Mouse (Mus musculus) heart, embryonic 14.5 days (tissue): ENCODE measurements around the gene Il17re. TPM values are rescaled to one million over a fixed set of nuclear protein-coding genes. Genes with fewer than 3 reads are reported as not detected.

Source experiments
- ATAC-seq: fragments of 200-750 bp; cut with Nextera tagmentation; 2 replicates; pipeline ENCODE4 v1.8.0; 2017; ENCODE audit warnings: low read depth, moderate TSS enrichment; ENCODE audit not compliant: insufficient number of reproducible peaks, insufficient read depth, low FRiP score
- H3K27ac ChIP-seq, 2 experiments: fragments of 200-500 bp in 1 of 2; fragments of 300-500 bp in 1 of 2; sonication (generic) in 1 of 2; replicated peaks in 1 of 2; 2 replicates each; pipeline ENCODE4 v1.5.1; 2012 to 2014; ENCODE audit warnings: low read depth in 2 of 2, low read length in 2 of 2, control low read depth in 1 of 2, mild to moderate bottlenecking in 1 of 2, mixed read lengths in 1 of 2; ENCODE audit not compliant: control insufficient read depth in 1 of 2, insufficient read depth in 1 of 2
- H3K27me3 ChIP-seq: fragments of 300-500 bp; sonication (generic); 2 replicates; pipeline ENCODE4 v1.6.1; 2014; ENCODE audit warnings: mild to moderate bottlenecking, low read length, control low read depth; ENCODE audit not compliant: control insufficient read depth, insufficient read depth
- H3K36me3 ChIP-seq: fragments of 300-500 bp; sonication (generic); 2 replicates; pipeline ENCODE4 v1.6.1; 2014; ENCODE audit warnings: mild to moderate bottlenecking, control low read depth, low read length, mixed read lengths; ENCODE audit not compliant: control insufficient read depth, insufficient read depth
- H3K4me1 ChIP-seq, 2 experiments: fragments of 200-500 bp in 1 of 2; fragments of 300-500 bp in 1 of 2; sonication (generic) in 1 of 2; 2 replicates each; pipeline ENCODE4 v1.6.1; 2012 to 2014; ENCODE audit warnings: low read length in 2 of 2, control low read depth in 1 of 2, mixed read lengths in 1 of 2; ENCODE audit not compliant: control insufficient read depth in 2 of 2, insufficient read depth in 2 of 2
- H3K4me2 ChIP-seq: fragments of 300-500 bp; sonication (generic); 2 replicates; pipeline ENCODE4 v1.6.1; 2014; ENCODE audit warnings: mild to moderate bottlenecking, low read length
- H3K4me3 ChIP-seq, 2 experiments: fragments of 200-500 bp in 1 of 2; fragments of 300-500 bp in 1 of 2; sonication (generic) in 1 of 2; 2 replicates each; pipeline ENCODE4 v1.5.1; 2012 to 2014; ENCODE audit warnings: low read length in 2 of 2, mild to moderate bottlenecking in 2 of 2, control low read depth in 1 of 2, low read depth in 1 of 2, moderate library complexity in 1 of 2; ENCODE audit not compliant: control insufficient read depth in 1 of 2, insufficient read depth in 1 of 2
- H3K9ac ChIP-seq: fragments of 300-500 bp; sonication (generic); 2 replicates; pipeline ENCODE4 v1.6.1; 2014; ENCODE audit warnings: mild to moderate bottlenecking, low read length
- H3K9me3 ChIP-seq: fragments of 300-500 bp; sonication (generic); 2 replicates; pipeline ENCODE4 v1.6.1; 2016; ENCODE audit warnings: low read length, control low read depth; ENCODE audit not compliant: control insufficient read depth
- WGBS: fragments of 180-500 bp; shearing (Covaris S2); extraction: QIAGEN DNeasy Blood & Tissue Kit; methylation state at CpG from one replicate; pipeline ENCODE4 v1.1.7; 2014; 5-methylcytosine and 5-hydroxymethylcytosine counted together
- microRNA-seq: library from miRNA; unstranded; fragments of <30 nt; microRNA quantifications from one replicate; pipeline ENCODE4, GENCODE M21; 2016
- polyA plus RNA-seq: library from polyadenylated mRNA; unstranded; fragments of >200 nt; fragmentation: Nextera tagmentation; extraction: Ambion mirVana; gene quantifications from 2 replicates; pipeline ENCODE4 v1.2.1, GENCODE M21; 2014

Gene Il17re
- polyA plus RNA-seq, 1 experiment from 2014 or later = 0.99 TPM

DNA sequence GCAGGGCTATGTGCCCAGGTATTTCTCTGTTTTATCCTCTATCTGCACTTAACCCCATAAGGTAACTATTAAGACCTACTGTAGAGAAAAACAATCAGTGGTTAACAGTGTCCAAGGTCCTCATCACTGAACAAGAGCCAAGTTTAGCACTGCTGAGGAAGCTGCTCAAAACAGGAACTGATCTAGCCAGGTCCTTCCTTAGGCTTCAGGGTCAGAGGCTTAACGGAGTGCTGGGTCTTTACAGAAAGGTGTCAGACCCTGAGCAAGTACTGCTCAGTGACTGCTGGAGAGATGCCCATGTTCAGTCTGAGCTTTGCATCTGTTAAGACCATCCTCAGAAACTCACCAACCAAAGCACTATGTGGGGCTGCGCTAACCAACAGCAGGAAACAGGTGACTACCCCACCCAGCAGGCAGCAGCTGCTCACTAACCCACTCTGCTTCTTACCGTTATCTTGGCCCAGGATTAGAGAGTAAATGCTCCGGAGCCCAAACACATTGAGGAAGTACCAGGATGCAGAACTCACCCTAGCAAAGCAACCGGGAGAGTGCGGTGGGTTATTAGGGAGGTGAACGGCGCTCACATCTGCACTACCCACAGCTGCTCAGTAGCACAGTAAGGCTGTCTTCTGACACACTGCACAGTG, 59.3 kb downstream of the Il17re start:
- WGBS = 90% methylated on average over 8 of the region's 8 CpGs
- H3K9ac ChIP-seq = no peak overlapping the region
- no peaks in the 10 kb centered on the region for H3K27me3 ChIP-seq
- no peaks in the 10 kb centered on the region for H3K4me1 ChIP-seq
- no peak overlapping the region for H3K4me2 ChIP-seq
- H3K4me3 ChIP-seq = no peak overlapping the region
- peaks cover 95% of the 10 kb centered on the region for H3K36me3 ChIP-seq
- H3K27ac ChIP-seq = no peak overlapping the region
- no peaks in the 10 kb centered on the region for H3K9me3 ChIP-seq
- 0 out of 2 replicates have a peak, but pooled peaks have one; percentile 35 for ATAC-seq

Small RNA genes within 50 kb of the gene (microRNA-seq; reads per million reads assigned to microRNA genes)
- not detected for gene Gm24387

Other genes starting within 250 kb of the Il17re start
- gene Mtmr14, start 220.6 kb upstream of the Il17re start, polyA plus RNA-seq = 25.3 and 26.7 TPM in 2 replicates
- 0.07 TPM in 1 of 2 replicates, not detected in the other for gene Cpne9, start 176.2 kb upstream of the Il17re start, polyA plus RNA-seq
- gene Brpf1, start 151.3 kb upstream of the Il17re start, polyA plus RNA-seq = 11.7 and 11.8 TPM in 2 replicates
- gene Ogg1, start 131.5 kb upstream of the Il17re start, polyA plus RNA-seq = 10.1 and 10.3 TPM in 2 replicates
- 131 and 134 TPM in 2 replicates for gene Camk1, start 114.5 kb upstream of the Il17re start, polyA plus RNA-seq
- gene Tada3, start 80.6 kb upstream of the Il17re start, polyA plus RNA-seq = 38.6 and 42.2 TPM in 2 replicates
- 145 and 155 TPM in 2 replicates for gene Arpc4, start 80.4 kb upstream of the Il17re start, polyA plus RNA-seq
- gene Ttll3, start 69.2 kb upstream of the Il17re start, polyA plus RNA-seq = 1.0 and 1.4 TPM in 2 replicates
- 11.1 and 12.8 TPM in 2 replicates for gene Rpusd3, start 39.1 kb upstream of the Il17re start, polyA plus RNA-seq
- gene Cidec, start 22.7 kb upstream of the Il17re start, polyA plus RNA-seq = not detected in 2 replicates
- gene Jagn1, start 15.9 kb upstream of the Il17re start, polyA plus RNA-seq = 54.2 and 57.5 TPM in 2 replicates
- 5.6 and 9.5 TPM in 2 replicates for gene Il17rc, start 12.9 kb downstream of the Il17re start, polyA plus RNA-seq
- 30.7 and 32.6 TPM in 2 replicates for gene Creld1, start 24.8 kb downstream of the Il17re start, polyA plus RNA-seq
- 0.13 and 0.27 TPM in 2 replicates for gene Prrt3, start 43.4 kb downstream of the Il17re start, polyA plus RNA-seq
- gene Emc3, start 73.2 kb downstream of the Il17re start, polyA plus RNA-seq = 84.6 and 89.2 TPM in 2 replicates
- 10.1 and 10.6 TPM in 2 replicates for gene Fancd2, start 73.2 kb downstream of the Il17re start, polyA plus RNA-seq
- 0.31 TPM in 1 of 2 replicates, not detected in the other for gene Fancd2os, start 142.2 kb downstream of the Il17re start, polyA plus RNA-seq
- gene Brk1, start 146.3 kb downstream of the Il17re start, polyA plus RNA-seq = 184 and 197 TPM in 2 replicates
- gene Vhl, start 165.5 kb downstream of the Il17re start, polyA plus RNA-seq = 34.5 and 36.6 TPM in 2 replicates
- gene Irak2, start 180.0 kb downstream of the Il17re start, polyA plus RNA-seq = 3.9 and 4.7 TPM in 2 replicates
- gene Tatdn2, start 238.6 kb downstream of the Il17re start, polyA plus RNA-seq = 0.93 and 1.1 TPM in 2 replicates